Mouse (Mus musculus) CH12.LX (cell line): ENCODE measurements around the gene Fam222a. TPM values are rescaled to one million over a fixed set of nuclear protein-coding genes. Genes with fewer than 3 reads are reported as not detected.

Source experiments
- DNase-seq: peaks from one replicate; pipeline ENCODE4 v3.0.0-alpha.2; 2013; ENCODE audit errors: extremely low read depth
- H3K27ac ChIP-seq: 2 replicates; pipeline ENCODE4 v1.5.1; 2012; ENCODE audit warnings: low read depth, mild to moderate bottlenecking, control low read depth, moderate library complexity; ENCODE audit not compliant: insufficient read depth
- H3K27me3 ChIP-seq: replicated peaks from 2 replicates; pipeline ENCODE3; 2012; ENCODE audit warnings: inconsistent platforms
- H3K36me3 ChIP-seq, 2 experiments: replicated peaks in 1 of 2; 2 replicates each; pipeline versions ENCODE3 to v1.6.1; 2012; ENCODE audit warnings: inconsistent platforms in 1 of 2, low read length in 1 of 2, mild to moderate bottlenecking in 1 of 2, mixed read lengths in 1 of 2, moderate library complexity in 1 of 2; ENCODE audit not compliant: control insufficient read depth in 1 of 2, insufficient read depth in 1 of 2
- H3K4me1 ChIP-seq, 2 experiments: 2 replicates each; pipeline ENCODE4 v1.6.1; 2012; ENCODE audit warnings: inconsistent platforms in 1 of 2, moderate library complexity in 1 of 2; ENCODE audit not compliant: insufficient read depth in 2 of 2, control insufficient read depth in 1 of 2
- H3K4me2 ChIP-seq: 2 replicates; pipeline ENCODE4 v1.6.1; 2012; ENCODE audit warnings: low read depth, mild to moderate bottlenecking, control low read depth; ENCODE audit not compliant: poor library complexity, insufficient read depth, severe bottlenecking
- H3K4me3 ChIP-seq, 3 experiments: fragments of 150-350 bp in 1 of 3; sonication (generic) in 1 of 3; replicated peaks in 1 of 3; 2 replicates each; pipeline versions ENCODE3 to v1.5.1; 2011 to 2012; ENCODE audit warnings: low read depth in 2 of 3, low read length in 2 of 3, mild to moderate bottlenecking in 2 of 3, moderate library complexity in 2 of 3, control low read depth in 1 of 3, improper control_type of control experiment in 1 of 3, inconsistent platforms in 1 of 3, mixed read lengths in 1 of 3; ENCODE audit not compliant: poor library complexity in 1 of 3
- H3K79me2 ChIP-seq: replicated peaks from 2 replicates; pipeline ENCODE4 v1.6.1; 2012; ENCODE audit warnings: mild to moderate bottlenecking, moderate library complexity; ENCODE audit not compliant: control insufficient read depth, poor library complexity, insufficient read depth, severe bottlenecking; ENCODE audit errors: extremely low read depth
- H3K9ac ChIP-seq: 2 replicates; pipeline ENCODE4 v1.6.1; 2012; ENCODE audit warnings: low read depth, mild to moderate bottlenecking, control low read depth, moderate library complexity; ENCODE audit not compliant: insufficient read depth
- H3K9me3 ChIP-seq: replicated peaks from 2 replicates; pipeline ENCODE3; 2012; ENCODE audit warnings: low read length, inconsistent platforms, mixed read lengths
- E2F4 ChIP-seq: IDR thresholded peaks from 2 replicates; pipeline ENCODE4 v1.6.1; 2011; ENCODE audit warnings: low read depth, low read length, improper control_type of control experiment; ENCODE audit not compliant: insufficient replicate concordance
- GABPA ChIP-seq: IDR thresholded peaks from 2 replicates; pipeline ENCODE4 v1.6.1; 2012; ENCODE audit warnings: low read depth, low read length, improper control_type of control experiment, inconsistent platforms; ENCODE audit not compliant: insufficient replicate concordance
- JUND ChIP-seq: conservative IDR thresholded peaks from 2 replicates; pipeline ENCODE4 v1.6.1; 2011; ENCODE audit warnings: low read depth, low read length, improper control_type of control experiment
- KAT2A ChIP-seq: IDR thresholded peaks from 2 replicates; pipeline ENCODE4 v1.6.1; 2012; ENCODE audit warnings: low read length, improper control_type of control experiment, inconsistent platforms; ENCODE audit not compliant: insufficient replicate concordance
- MAFK ChIP-seq: IDR thresholded peaks from 2 replicates; pipeline ENCODE4 v1.6.1; 2011; ENCODE audit warnings: low read length, improper control_type of control experiment; ENCODE audit not compliant: insufficient replicate concordance
- MEF2A ChIP-seq: IDR thresholded peaks from 2 replicates; pipeline ENCODE4 v1.6.1; 2014; ENCODE audit warnings: low read depth, mild to moderate bottlenecking, inconsistent platforms, low read length, improper control_type of control experiment, borderline replicate concordance
- MXI1 ChIP-seq: IDR thresholded peaks from 2 replicates; pipeline ENCODE4 v1.6.1; 2011; ENCODE audit warnings: mild to moderate bottlenecking, low read depth, low read length, improper control_type of control experiment
- MYC ChIP-seq: IDR thresholded peaks from 2 replicates; pipeline ENCODE4 v1.6.1; 2011; ENCODE audit warnings: low read depth, mild to moderate bottlenecking, improper control_type of control experiment, low read length
- PAX5 ChIP-seq: IDR thresholded peaks from 2 replicates; pipeline ENCODE4 v1.6.1; 2012; ENCODE audit warnings: low read length, inconsistent platforms, mixed read lengths
- POLR2A ChIP-seq: IDR thresholded peaks from 2 replicates; pipeline ENCODE4 v1.6.1; 2011; ENCODE audit warnings: low read depth, mild to moderate bottlenecking, improper control_type of control experiment, low read length
- RAD21 ChIP-seq: IDR thresholded peaks from 2 replicates; pipeline ENCODE4 v1.6.1; 2011; ENCODE audit warnings: low read depth, mild to moderate bottlenecking, low read length, improper control_type of control experiment, moderate library complexity
- RCOR1 ChIP-seq: conservative IDR thresholded peaks from 2 replicates; pipeline ENCODE4 v1.6.1; 2012; ENCODE audit warnings: low read depth, mild to moderate bottlenecking, inconsistent platforms, low read length, improper control_type of control experiment
- SIN3A ChIP-seq: IDR thresholded peaks from 2 replicates; pipeline ENCODE4 v1.6.1; 2012; ENCODE audit warnings: low read length, improper control_type of control experiment, inconsistent platforms
- TBP ChIP-seq: conservative IDR thresholded peaks from 2 replicates; pipeline ENCODE4 v1.6.1; 2011; ENCODE audit warnings: low read depth, low read length, improper control_type of control experiment
- TCF12 ChIP-seq: IDR thresholded peaks from 2 replicates; pipeline ENCODE4 v1.6.1; 2014; ENCODE audit warnings: low read depth, mild to moderate bottlenecking, inconsistent platforms, low read length, improper control_type of control experiment
- ZMIZ1 ChIP-seq: IDR thresholded peaks from 2 replicates; pipeline ENCODE4 v1.6.1; 2012; ENCODE audit warnings: low read depth, mild to moderate bottlenecking, inconsistent platforms, low read length, improper control_type of control experiment
- ZNF384 ChIP-seq: IDR thresholded peaks from 2 replicates; pipeline ENCODE4 v1.6.1; 2012; ENCODE audit warnings: low read depth, low read length, improper control_type of control experiment, inconsistent platforms
- dilution Hi-C: fragments of 300-500 bp; cut with MboI; formaldehyde crosslinking; loops from 2 replicates; pipeline ENCODE4 v1.14.3; 2020; ENCODE audit warnings: low sequenced_read_pairs; ENCODE audit not compliant: extremely low pct_unique_long_range_greater_than_20kb, extremely low pct_ligation_motif_present
- in situ Hi-C: fragments of 300-500 bp; cut with MboI; formaldehyde crosslinking; loops from 3 replicates; pipeline ENCODE4 v1.14.3; 2019; ENCODE audit warnings: low sequenced_read_pairs, low pct_ligation_motif_present, low pct_unique_long_range_greater_than_20kb, mixed read lengths
- polyA plus RNA-seq: library from polyadenylated mRNA; unstranded; fragments of >175 nt; gene quantifications from 2 replicates; pipeline ENCODE4 v1.2.1, GENCODE M21; 2012; ENCODE audit warnings: low read depth; ENCODE audit not compliant: insufficient read length
- total RNA-seq, 2 experiments: library from RNA; depleted of rRNA; stranded (reverse); fragments of 300-350 nt in 1 of 2; fragments of >200 nt in 1 of 2; gene quantifications; 2 replicates each; pipeline ENCODE4 v1.2.3; 2012 to 2014

Gene Fam222a
- total and polyA plus RNA-seq, 3 experiments, result 0.13 TPM; not detected in 2

DNA sequence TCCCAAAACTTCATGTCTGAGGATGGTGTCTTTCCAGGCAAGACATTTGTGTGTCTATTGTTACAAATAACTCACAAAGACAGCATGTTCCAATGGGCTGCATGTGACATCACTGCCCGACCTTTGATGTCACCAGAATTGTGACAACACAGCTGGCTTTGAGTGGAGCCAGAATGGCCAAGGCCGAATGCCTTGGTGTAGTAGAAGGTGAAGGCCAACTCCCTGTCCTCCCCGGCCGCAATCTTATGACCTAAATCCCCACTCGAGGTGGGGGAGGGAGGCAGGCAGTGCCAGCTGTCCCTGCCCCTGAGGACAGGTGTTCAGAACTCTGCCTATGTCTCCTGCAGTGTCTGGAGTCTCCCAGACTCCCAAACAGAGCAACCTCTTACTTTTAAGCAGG, 1.0 kb downstream of the Fam222a start:
- no peak overlapping the region for H3K4me3 ChIP-seq
- peaks cover 3 to 19% of the 10 kb centered on the region in 2 experiments; a peak in 2 of 4 replicates for H3K4me1 ChIP-seq
- TF ChIP-seq GABPA (no peak), RAD21 (no peak), ZMIZ1 (no peak), TCF12 (no peak), MEF2A (no peak), RCOR1 (no peak), POLR2A (no peak), KAT2A (no peak), MXI1 (no peak), JUND (no peak), MAFK (no peak), ZNF384 (no peak), E2F4 (no peak), PAX5 (no peak), SIN3A (no peak), MYC (no peak), TBP (no peak)
- H3K79me2 ChIP-seq, result no peaks in the 10 kb centered on the region
- H3K9me3 ChIP-seq, result peaks cover 12% of the 10 kb centered on the region
- no peak for DNase-seq
- in situ Hi-C loops, result no loop called here
- peaks cover 87% of the 10 kb centered on the region for H3K27me3 ChIP-seq
- H3K27ac ChIP-seq, result no peak overlapping the region
- H3K36me3 ChIP-seq, result no peaks in the 10 kb centered on the region
- dilution Hi-C loops, result no loop called here
- no peak overlapping the region for H3K9ac ChIP-seq
- H3K4me2 ChIP-seq, result no peak overlapping the region

DNA sequence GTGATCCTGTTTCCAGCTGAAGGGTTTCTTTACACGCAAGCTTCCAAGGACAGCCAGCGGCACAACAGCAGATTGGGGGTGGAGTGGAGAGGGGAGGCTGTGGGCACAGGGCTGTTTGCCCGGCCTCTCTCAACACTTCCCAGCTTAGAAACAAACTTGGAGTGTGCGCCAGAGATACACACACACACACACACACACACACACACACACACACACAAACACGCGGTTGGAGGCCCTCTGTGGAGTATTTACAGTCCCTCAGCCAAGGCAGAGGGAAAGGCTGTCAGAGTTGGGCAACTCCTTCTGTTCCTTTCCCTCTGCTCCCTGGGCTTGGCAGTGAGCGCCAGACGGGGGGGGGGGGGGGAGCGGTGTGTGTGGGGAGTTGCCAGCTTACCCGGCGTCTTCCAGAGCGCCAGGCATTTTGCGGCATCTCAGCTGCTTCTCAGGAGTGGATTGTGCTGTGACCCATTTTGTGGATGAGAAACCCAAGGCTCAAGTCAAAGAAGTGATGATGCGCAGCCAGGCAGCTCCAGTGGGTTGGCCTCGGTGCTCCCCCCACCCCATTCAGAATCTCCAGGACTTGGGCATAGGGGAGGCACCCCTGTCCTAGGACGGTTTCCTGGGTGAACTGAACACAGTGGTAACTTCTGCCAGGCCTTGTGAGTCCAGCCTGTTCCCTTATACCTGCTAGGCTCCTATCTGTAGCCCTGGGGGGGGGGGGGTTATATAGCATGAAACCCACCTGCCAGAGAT, 2.3 kb downstream of the Fam222a start:
- no peak overlapping the region for H3K9ac ChIP-seq
- H3K36me3 ChIP-seq, result no peaks in the 10 kb centered on the region
- peaks cover 91% of the 10 kb centered on the region for H3K27me3 ChIP-seq
- TF ChIP-seq ZMIZ1, result no peak
- no peak for DNase-seq
- H3K4me1 ChIP-seq, result peaks cover 3 to 19% of the 10 kb centered on the region in 2 experiments; a peak in 2 of 4 replicates
- in situ Hi-C loops (no loop called here), dilution Hi-C loops (no loop called here)
- H3K4me2 ChIP-seq, result no peak overlapping the region
- H3K79me2 ChIP-seq, result no peaks in the 10 kb centered on the region
- H3K4me3 ChIP-seq, result no peak overlapping the region
- no peak overlapping the region for H3K27ac ChIP-seq
- peaks cover 5% of the 10 kb centered on the region for H3K9me3 ChIP-seq
